Mouse (Mus musculus): ENCODE measurements at regions not wholly inside any gene's neighbourhood (a gene's known extent, or its start where the extent isn't known, plus 50 kb on each side); places are given as distances from the start of the nearest gene placed in this dataset.

DNA sequence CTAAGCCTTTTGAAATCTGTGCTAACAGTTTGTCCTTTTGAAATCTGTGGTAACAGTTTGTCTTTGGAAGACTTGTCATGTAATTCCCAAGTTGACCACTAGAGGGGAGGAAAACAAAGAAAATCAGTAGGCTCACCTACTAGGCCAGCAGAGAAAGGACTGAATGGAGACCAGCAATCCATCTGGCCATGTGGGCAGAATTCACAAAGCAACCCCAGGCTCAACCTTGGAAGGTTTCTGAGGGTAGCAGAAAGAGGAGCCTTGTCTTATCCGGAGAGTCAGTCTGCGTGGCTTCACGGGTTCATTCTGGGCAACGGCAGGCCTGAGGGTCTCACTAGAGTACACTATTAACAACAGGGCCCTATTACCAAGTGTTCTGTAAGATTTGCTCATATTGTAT lies 319.2 kb upstream of the Sphkap start:
- peak; percentile 25 for DNase-seq (ENCODE audit: low spot score)

DNA sequence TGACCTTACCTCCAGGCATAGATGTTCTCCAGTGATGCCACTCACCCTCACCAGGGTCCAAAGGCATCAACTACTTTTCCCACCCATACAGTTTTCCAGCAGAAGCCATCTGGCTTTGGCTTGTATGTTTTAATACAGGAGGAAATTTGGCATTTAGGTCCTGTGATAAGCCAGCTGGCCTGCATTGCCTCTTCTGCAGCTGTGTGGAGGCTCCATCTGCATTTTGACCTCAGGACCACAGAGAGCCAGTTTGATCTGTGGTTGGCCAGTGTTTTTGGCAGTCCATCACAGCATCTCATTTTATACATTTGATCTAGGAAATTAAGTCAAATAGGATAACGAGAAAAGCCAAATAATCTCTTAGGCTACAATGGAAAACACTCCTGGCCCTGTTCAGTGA lies 315.1 kb upstream of the Sphkap start:
- DNase-seq (ENCODE audit: low spot score) = no peak

DNA sequence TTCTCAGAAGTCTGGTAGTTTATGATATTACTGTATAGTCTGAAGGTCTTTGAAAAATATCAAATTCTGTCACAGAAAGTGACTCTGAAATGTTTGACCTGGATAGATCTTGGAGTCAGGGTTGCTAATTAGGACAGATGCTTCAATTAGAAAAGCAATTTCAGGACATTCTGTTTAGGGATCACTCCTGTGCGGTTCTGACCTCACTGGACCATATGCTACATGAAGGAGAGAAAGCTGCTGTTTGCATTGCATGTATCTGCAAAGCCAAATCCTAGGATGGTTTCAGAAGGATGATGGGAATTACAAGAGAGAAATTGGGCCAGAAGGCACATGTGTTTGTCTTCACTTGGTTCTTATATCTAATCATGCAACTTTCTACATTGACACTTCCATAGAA lies 312.2 kb upstream of the Sphkap start:
- no peak for DNase-seq (ENCODE audit: low spot score)

DNA sequence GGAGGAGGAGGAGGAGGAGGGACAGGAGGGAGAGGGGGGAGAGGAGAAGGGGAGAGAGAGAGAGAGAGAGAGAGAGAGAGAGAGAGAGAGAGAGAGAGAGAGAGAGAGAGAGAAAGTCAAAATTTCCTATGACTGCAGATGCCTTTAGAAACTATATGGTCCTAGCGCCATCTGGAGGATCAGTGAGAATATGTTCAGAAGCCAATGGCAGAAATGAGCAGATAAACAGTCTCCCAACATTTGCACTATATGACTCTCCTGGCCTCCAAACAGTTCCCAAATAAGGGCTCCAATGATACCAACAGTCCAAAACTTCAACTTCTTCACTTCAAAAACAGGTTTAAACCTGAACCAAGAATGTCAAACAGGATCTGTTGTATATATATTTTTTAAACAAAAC lies 309.1 kb upstream of the Sphkap start:
- DNase-seq (ENCODE audit: low spot score) = peak; percentile 21

DNA sequence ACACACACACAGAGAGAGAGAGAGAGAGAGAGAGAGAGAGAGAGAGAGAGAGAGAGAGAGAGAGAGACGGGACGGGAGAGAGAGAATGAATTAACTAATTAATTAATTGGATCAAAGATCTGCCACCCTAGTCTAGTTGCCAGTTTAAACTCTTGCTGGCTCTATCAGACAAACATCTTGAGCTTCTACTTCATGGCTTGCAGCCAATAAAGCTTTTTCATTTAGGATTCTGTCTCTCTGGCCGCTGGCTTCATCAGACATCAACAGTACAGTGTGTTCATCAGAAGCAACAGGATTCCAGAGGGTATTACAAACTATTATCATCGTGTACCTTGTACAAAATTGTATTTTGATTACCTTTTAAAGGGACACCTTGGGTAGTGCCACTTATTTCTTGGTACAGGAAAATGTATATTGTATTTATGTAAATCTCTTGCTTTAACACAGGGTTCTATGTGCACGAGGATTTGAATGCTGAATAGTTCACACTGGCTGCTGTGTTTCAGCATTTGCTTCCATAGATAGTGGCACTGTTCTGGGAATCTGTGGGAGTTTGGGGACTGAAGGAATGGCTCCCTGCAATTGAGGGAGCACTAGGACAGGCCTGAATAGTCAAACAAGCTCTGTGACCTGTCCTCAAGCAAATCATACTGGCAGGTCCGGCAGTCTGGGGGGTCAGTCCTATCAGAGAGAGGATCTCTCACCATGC lies 293.9 kb upstream of the Sphkap start:
- DNase-seq (ENCODE audit: low spot score) = no peak

DNA sequence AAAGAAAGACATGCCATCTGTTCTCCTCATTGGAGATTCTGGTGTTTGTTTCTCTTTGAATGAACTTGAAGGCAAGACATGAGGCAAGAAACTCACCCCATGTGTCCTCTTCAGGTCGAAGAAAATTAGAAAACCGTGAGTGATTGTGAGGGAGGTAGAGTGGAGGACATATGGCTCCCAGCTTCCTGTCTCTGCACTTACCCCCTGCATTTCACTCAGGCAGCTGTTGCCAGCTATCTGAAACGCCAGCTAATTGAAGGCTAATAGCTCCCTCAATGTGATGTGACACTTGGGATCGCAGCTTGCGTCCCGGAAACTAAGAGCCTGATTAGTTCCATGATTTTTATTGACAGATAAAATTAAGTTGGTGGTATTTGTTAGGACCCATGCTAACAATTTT lies 289.4 kb upstream of the Sphkap start:
- DNase-seq (ENCODE audit: low spot score) = no peak

DNA sequence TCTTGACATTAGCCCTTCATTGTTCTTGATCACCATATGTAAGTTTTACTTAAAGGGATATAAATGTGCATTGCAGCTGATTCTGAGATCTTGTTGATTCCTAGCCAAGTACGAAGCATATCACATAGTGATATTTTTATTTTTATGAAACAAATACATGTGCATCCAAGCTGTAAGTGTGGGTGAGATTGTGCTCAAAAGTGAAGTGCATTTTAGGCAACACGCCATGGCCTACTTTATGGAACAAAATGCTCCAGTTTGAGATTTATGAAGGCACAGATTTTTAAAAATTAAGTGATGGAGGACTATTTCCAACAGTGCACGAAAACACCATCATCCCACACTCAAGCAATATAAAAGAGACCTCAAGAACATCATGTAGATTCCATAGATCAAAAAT lies 277.2 kb upstream of the Sphkap start:
- no peak for DNase-seq (ENCODE audit: low spot score)

DNA sequence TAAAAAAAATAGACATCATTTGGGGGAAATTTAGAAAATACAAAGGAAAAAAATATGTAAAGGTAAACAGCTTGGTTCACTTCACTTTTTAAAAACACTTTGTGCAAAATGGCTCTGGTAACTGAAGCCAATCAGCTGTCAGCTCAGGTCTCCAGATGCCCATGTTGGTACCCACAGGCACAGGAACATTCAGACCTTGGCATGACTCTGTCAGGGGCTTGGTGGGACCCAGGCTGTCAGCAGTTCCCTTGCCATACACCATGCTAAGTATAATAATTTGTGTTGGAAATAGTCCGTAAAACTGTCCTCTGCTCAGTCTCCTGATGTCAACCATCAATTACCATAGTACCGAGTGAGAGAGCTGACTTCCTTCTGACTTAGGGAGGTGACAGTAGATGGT lies 257.3 kb upstream of the Sphkap start:
- no peak for DNase-seq (ENCODE audit: low spot score)

DNA sequence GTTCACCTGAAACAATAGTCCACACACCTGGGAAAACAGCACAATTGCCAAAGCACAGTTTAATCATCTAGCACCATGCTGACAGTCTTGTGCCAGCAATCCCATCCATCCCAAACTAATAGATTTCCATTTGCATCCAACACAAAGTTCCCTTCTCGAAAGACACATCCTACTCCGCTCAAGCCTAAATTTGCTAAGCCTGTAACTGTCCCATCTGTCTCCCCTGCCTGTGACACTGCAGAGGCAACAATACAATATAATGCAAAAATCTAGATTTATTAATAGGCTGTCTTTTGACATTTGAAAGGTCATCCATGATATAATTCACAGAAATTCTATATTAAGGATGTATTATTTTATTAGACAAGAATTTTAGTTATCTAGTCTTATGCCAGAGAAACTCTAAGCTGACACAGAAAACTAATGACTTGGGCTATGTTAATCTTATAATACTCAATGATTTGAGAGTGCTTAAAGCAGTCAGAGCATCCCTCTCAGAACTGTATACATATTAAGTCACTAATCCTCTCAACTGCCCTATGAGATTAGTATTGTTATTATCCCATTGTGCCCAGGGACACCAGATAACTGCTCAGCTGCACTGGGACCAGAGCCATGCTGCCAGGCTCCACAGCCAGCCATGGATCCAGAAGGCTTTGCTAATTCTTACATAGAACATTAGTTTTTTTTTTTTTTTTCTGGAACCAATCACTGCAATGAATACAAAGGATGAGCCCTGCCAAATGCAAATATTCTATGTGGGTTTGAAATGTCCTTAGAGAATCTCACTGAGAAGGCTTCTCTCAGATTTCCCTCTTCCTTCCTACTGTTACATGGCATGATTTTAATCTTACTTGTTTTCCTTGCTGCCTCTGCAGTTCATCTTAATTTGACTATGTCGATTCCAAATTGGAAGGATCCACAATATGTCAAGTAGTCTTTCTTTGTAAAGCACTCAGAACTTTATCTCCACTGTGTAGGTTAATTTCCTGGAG lies 254.1 kb upstream of the Sphkap start:
- DNase-seq (ENCODE audit: low spot score) = no peak

DNA sequence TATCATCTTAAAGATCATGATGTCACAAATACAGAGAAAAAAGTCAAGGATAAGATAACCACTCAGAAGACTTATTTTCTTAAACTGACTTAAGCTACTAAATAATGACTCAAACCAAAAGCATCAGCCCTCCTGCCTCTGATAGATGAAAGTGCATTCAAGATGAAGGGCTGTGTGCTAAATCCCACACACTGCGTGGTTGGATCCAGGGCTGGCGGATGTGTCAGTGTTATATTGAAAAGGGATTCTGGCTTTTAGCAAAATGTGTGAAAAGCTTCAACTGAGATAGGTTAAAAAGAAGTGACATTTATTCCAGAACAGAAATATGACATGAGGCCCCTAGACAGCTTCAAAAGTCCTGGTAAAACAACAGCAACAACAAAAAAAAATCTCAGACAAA lies 245.7 kb upstream of the Sphkap start:
- no peak for DNase-seq (ENCODE audit: low spot score)

DNA sequence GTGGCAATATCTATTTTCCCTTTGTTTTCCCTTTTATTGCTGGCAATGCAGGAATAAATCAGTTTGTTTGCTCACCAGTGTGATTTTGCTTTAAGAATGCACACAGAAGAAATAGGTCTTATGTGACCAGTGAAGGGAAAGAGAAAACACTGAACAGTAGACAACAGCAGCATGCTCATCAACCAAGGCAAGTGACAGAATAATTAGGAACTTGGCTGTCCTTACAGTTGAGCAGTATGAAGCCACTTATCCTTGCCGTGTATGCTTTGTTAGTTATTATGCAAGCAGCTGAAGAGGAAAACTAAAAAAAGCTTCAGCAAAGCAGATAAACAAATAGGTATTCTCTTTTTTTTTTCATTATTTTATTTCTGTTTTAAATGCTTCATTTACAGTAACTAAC lies 237.6 kb upstream of the Sphkap start:
- no peak for DNase-seq (ENCODE audit: low spot score)

DNA sequence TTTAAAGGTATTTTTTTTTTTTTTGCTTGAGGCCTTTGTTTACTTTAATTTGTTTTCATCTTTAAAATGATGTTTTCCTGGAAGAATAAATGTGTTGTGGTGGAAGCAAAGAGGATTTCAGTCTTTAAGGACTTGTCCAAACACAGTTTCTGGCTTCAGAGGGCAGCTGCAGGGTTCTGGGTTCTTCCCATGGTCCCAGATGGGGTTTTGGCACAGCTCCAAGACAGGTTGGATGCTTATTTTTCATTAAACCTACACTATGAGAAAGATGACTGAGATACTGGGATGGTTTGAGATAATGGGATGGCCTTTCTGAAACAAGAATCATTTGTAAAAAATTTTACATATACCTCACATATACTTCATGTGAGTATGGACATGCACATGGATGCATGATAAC lies 234.7 kb upstream of the Sphkap start:
- DNase-seq (ENCODE audit: low spot score) = no peak

DNA sequence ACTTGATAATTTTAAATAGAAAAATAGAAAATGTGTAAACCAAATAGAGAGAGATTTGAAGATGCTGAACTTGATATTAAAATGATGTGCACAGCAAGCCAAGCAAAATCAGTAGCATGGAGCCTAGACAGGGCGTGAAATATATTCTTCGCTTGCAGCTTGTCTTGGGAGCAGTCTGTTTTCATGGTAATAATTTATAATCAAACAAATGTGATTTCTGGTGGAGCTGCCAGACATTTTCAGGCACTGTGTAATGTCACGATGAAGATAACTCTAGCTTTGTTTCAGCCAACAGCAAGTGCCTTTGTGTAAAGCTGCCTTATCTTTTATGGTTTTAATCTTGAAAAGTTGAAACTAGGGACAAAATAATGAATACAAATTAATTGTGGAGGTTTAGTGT lies 228.1 kb upstream of the Sphkap start:
- DNase-seq (ENCODE audit: low spot score) = no peak

DNA sequence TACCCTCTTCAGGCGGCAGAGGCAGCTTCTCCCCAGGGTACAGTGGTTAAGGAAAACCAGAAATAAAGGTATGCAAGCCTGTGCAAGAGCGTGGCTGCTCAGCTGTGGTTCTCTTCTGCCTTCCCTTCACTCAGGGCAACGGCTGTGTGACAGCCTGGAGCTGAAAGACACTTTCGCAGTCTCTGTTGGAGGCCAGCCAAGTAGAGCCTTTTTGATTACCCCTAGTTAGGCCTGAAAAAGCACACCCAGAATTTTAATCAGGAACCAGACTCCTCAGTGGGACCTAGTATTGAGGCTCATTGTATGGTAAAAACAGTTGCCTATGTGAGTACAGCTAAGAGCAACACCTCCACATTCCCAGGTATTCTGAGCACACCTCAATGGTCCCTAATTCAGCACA lies 223.8 kb upstream of the Sphkap start:
- peak; percentile 10 for DNase-seq (ENCODE audit: low spot score)

DNA sequence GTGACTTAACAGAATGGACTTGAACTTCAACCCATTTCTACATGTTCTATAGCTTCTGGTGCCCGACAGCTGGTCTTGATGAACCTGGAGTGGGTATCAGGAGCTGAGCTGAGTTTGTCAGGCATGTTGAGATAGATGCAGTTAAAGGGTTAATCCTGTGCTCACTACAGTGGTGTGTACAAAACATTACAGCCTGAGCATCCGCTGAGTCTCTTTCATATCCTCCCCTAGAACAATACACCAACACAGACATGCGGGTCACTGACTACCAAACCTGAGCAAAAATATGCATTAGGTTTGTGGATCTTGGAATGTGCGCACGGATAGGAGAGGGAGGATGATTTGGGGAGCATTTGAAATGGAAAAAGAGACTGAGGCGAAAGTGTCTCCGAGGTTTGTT lies 223.4 kb upstream of the Sphkap start:
- DNase-seq (ENCODE audit: low spot score) = no peak

DNA sequence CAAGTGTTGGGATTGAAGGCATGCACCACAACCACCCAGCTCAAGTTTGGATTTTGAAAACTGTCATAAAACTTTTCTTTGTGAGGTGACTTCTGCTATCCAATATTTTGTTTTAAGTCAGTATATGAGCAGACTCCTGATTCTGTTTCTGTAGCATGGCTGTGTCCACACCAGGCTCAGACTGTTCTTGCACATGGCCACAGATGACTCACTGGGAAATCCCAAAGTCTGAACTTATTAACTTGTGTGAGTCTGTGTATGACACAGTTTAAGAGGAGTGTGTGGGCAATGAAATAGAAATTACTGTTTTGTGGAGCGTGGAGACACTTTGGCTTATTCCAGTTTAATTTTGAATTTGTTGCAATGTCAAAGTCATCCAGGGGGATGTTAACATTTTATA lies 179.3 kb upstream of the Sphkap start:
- DNase-seq (ENCODE audit: low spot score) = no peak

DNA sequence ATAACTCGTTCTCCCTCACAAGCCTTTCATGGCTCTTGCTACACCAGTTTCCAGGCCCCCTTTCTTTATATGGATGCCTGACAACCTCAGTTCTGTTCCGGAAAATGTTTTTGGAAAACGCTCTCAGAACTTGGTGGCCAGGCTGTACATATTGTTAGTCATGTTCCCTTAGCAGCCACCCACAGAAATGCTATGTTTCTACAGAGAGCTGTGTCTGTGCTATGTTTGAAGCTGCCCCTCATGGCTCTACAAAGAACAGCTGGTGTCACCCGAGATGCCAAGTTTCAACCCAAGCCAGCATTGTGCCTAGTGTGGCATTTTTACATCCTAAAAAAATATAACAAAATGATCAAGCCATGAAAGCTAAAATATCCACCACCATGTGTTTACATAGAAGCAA lies 175.0 kb upstream of the Sphkap start:
- peak; percentile 35 for DNase-seq (ENCODE audit: low spot score)

DNA sequence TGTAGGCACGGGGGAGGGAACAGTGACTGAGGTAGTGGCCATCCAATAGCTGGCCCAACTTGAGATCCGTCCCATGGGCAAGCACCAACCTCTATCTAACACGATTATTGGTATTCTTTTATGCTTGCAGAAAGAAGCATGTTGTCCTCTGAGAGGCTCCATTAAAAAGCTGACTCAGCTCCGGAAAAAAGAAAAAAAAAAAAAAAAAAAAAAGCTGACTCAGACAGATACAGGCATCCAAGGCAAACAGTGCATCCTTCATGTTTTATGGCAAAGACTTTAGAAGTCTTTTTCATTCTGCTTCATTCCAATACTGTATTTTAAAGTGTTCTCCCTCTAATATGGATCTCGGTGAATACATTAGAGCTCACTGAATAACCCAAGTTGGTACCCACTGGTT lies 162.0 kb upstream of the Sphkap start:
- no peak for DNase-seq (ENCODE audit: low spot score)

DNA sequence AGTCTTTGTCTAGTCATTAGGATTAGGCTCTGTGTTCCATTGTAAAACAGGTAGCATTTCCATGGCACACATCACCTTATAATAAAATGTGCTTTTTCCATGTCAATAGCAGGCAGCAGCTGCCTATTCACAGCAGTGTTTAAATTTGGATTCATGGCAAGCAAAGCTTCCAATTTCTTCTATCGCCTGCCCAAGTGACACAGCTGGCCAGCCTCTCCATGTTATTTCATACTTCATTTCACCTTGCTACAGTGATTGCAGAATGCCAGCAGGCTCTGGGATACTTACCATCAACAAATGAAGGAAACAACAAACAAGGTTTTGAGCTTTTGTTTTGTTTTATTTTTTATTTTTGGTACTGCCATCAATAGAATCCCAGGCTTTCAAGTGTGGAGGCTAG lies 160.7 kb upstream of the Sphkap start:
- DNase-seq (ENCODE audit: low spot score) = no peak

DNA sequence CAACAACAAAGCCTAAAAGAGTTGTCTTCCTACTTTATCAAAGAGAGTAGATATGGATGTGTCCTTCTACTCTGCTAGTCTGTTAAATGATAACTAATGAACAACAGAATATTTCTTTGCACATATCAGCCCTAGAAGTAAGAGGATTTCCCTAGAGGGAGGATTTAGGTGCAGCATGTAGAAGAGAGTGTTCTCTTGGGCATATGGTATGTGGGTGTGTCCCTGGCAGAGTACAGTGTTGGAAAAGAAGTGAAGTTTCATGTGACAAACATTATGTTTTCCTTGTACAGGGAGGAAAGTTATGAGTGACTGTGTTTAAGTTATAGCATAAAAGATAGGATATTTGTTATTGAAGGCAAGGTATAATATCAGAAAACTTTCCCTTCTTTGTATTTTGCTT lies 143.6 kb upstream of the Sphkap start:
- peak; percentile 60 for DNase-seq (ENCODE audit: low spot score)

DNA sequence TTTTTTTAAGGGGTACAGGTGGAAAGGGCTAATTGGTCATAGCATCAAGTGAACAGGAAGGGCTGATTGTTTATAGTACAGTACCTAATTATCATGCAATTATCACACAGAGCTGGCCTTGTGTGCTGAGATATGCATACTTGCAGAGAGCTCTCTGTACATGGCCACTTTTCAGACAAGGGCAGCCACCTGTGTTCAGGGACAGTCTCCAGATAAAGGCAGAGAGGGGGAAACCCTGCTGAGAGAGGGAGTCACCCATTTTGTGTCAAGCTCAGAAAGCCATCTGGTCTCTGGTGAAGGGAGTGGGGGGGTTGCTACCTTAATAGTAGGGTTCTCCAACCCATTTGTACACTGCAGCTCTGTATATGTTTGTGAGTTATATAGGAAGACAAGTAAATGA lies 127.5 kb upstream of the Sphkap start:
- DNase-seq (ENCODE audit: low spot score) = no peak

DNA sequence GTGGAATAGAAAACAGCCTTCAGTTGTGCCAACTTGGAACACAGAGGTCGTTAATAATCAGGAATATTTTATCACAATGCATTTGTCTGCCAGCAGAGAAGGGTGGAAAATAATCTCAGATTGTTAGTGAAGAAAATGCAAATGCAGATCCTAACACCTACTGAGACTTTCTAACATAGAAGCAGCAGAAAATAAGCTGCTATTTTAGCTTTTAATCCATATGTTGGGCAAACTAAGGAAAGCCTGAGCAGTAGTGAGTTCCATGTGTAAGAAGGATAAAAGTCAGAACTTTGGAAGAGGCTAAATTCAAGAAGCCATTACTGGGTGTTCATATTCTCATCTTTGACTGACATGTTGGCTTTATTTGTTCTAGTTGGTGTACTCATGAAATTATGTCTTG lies 119.8 kb upstream of the Sphkap start:
- DNase-seq (ENCODE audit: low spot score) = peak; percentile 8

DNA sequence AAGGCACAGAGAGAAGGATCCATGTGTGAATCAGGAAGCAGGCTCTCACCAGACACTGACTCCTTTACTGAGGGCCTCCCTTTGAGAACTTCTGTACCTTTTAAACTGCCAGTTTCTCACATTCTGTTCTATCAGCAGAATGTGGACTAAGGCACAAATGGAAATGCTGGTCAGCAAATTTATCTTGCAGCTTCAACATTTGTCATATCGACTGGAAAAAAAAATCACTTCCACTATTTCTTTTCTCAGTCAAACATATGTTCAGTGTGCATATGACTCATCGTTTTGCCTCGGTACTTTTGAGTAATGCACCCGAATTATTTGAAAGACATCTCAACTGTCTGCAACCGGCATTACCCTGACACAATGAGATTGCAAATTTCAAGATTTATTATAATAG lies 101.4 kb upstream of the Sphkap start:
- DNase-seq (ENCODE audit: low spot score) = peak; percentile 7

DNA sequence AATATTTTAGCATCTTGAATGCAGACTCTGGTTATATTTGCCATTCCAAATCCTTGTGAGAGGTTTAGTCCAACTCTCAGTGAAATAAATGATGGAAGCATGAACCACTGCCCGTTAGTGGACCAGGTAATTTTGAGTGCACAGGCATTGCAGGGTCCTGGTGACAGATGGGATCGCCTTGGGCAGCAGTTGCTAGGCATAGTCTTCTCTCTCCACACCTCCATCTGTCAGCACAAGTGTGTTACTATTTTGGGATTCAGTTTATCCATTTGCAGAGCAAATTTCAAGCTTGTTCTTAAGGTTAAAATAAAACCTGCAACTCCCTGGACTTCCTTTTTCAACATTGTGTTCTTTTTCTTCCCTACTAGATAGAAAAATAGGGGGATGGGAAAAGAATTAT lies 97.4 kb upstream of the Sphkap start:
- peak; percentile 12 for DNase-seq (ENCODE audit: low spot score)

All from left cerebral cortex, adult 11 months (tissue).